Mouse (Mus musculus) heart, embryonic 13.5 days (tissue): ENCODE results near the gene Slc25a54. TPM values are rescaled to one million over a fixed set of nuclear protein-coding genes. Genes with fewer than 3 reads are reported as not detected.

ENCODE experiments used
- ATAC-seq: fragments of 200-750 bp; cut with Nextera tagmentation; 2 replicates; pipeline ENCODE4 v1.8.0; 2017; ENCODE audit warnings: moderate TSS enrichment; ENCODE audit not compliant: insufficient number of reproducible peaks, low FRiP score, low TSS enrichment; ENCODE audit errors: extremely low read depth
- H3K27ac ChIP-seq: fragments of 300-500 bp; sonication (generic); replicated peaks from 2 replicates; pipeline ENCODE4 v1.5.1; 2015; ENCODE audit warnings: moderate library complexity, mild to moderate bottlenecking, inconsistent platforms
- H3K27me3 ChIP-seq: fragments of 300-500 bp; sonication (generic); replicated peaks from 2 replicates; pipeline ENCODE4 v1.6.1; 2015; ENCODE audit warnings: mild to moderate bottlenecking, inconsistent platforms
- H3K36me3 ChIP-seq: fragments of 300-500 bp; sonication (generic); 2 replicates; pipeline ENCODE4 v1.6.1; 2015; ENCODE audit warnings: mild to moderate bottlenecking, inconsistent platforms
- H3K4me1 ChIP-seq: fragments of 300-500 bp; sonication (generic); 2 replicates; pipeline ENCODE4 v1.6.1; 2015; ENCODE audit warnings: inconsistent platforms
- H3K4me2 ChIP-seq: fragments of 300-500 bp; sonication (generic); 2 replicates; pipeline ENCODE4 v1.6.1; 2015; ENCODE audit warnings: inconsistent platforms, mild to moderate bottlenecking, moderate library complexity
- H3K4me3 ChIP-seq: fragments of 300-500 bp; sonication (generic); 2 replicates; pipeline ENCODE4 v1.5.1; 2015; ENCODE audit warnings: moderate library complexity, mild to moderate bottlenecking, inconsistent platforms
- H3K9ac ChIP-seq: fragments of 300-500 bp; sonication (generic); 2 replicates; pipeline ENCODE4 v1.6.1; 2015; ENCODE audit warnings: inconsistent platforms, mild to moderate bottlenecking, moderate library complexity
- H3K9me3 ChIP-seq: fragments of 300-500 bp; sonication (generic); 2 replicates; pipeline ENCODE4 v1.6.1; 2016; ENCODE audit warnings: inconsistent platforms
- WGBS: fragments of 180-500 bp; shearing (Covaris S2); methylation state at CpG from one replicate; pipeline ENCODE4 v1.1.7; 2015; ENCODE audit warnings: mixed read lengths; 5-methylcytosine and 5-hydroxymethylcytosine counted together
- polyA plus RNA-seq: library from polyadenylated mRNA; unstranded; fragments of >200 nt; fragmentation: Nextera tagmentation; extraction: Ambion mirVana; gene quantifications from 2 replicates; pipeline ENCODE4 v1.2.1, GENCODE M21; 2015

The Slc25a54 gene
- polyA plus RNA-seq, 1 experiment from 2014 or later: not detected

- no peaks in the 10 kb centered on the region for H3K27me3 ChIP-seq
These were observed 43.8 kb downstream of the Slc25a54 start for GRCm38 (mm10) chr3:109124091-109124490.

GRCm38 (mm10) chr3:109125531-109125930, 45.3 kb downstream of the Slc25a54 start:
- 43% methylated on average over 6 of the region's 6 CpGs for WGBS
- peak overlapping the region; percentile 24; the same call in 1 of the 2 replicates for H3K4me2 ChIP-seq
- no peak overlapping the region for H3K9ac ChIP-seq
- ATAC-seq: 0 out of 2 replicates have a peak, but pooled peaks have one; percentile 10
- no peak overlapping the region for H3K27ac ChIP-seq
- H3K36me3 ChIP-seq: peaks cover 23% of the 10 kb centered on the region
- H3K27me3 ChIP-seq: no peaks in the 10 kb centered on the region
- peaks cover 43% of the 10 kb centered on the region for H3K4me1 ChIP-seq
- H3K9me3 ChIP-seq: no peaks in the 10 kb centered on the region
- H3K4me3 ChIP-seq: no peak overlapping the region

More at GRCm38 (mm10) chr3:109124091-109124490, 43.8 kb downstream of the Slc25a54 start:
- peaks cover 22% of the 10 kb centered on the region for H3K36me3 ChIP-seq
- H3K4me3 ChIP-seq: peak overlapping the region; percentile 60
- ATAC-seq: no peak
- peaks cover 34% of the 10 kb centered on the region for H3K4me1 ChIP-seq
- peak overlapping the region; percentile 72 for H3K4me2 ChIP-seq
- peak overlapping the region; percentile 82 for H3K27ac ChIP-seq
- no peaks in the 10 kb centered on the region for H3K9me3 ChIP-seq
- H3K9ac ChIP-seq: peak overlapping the region; percentile 89
- WGBS: 18% methylated on average over 4 of the region's 4 CpGs

- H3K9me3 ChIP-seq: peaks cover 9% of the 10 kb centered on the region; the same call in 1 of the 2 replicates
- peaks cover 23% of the 10 kb centered on the region for H3K4me1 ChIP-seq
- no peaks in the 10 kb centered on the region for H3K27me3 ChIP-seq
- peaks cover 63% of the 10 kb centered on the region for H3K36me3 ChIP-seq
- WGBS: 57% methylated on average over 5 of the region's 5 CpGs
- H3K9ac ChIP-seq: no peak overlapping the region
- ATAC-seq: no peak
- H3K4me3 ChIP-seq: no peak overlapping the region
- H3K27ac ChIP-seq: no peak overlapping the region
- no peak overlapping the region for H3K4me2 ChIP-seq
These were observed 49.5 kb downstream of the Slc25a54 start for GRCm38 (mm10) chr3:109129768-109130167.

- peaks cover 61% of the 10 kb centered on the region for H3K36me3 ChIP-seq
- H3K9me3 ChIP-seq: peaks cover 9% of the 10 kb centered on the region; the same call in 1 of the 2 replicates
- WGBS: 84% methylated on average over 4 of the region's 4 CpGs
- peaks cover 9% of the 10 kb centered on the region; the same call in 1 of the 2 replicates for H3K4me1 ChIP-seq
- H3K9ac ChIP-seq: no peak overlapping the region
- no peak overlapping the region for H3K4me2 ChIP-seq
- H3K27me3 ChIP-seq: no peaks in the 10 kb centered on the region
- H3K4me3 ChIP-seq: no peak overlapping the region
- ATAC-seq: no peak
- H3K27ac ChIP-seq: no peak overlapping the region
These were observed 52.7 kb downstream of the Slc25a54 start for GRCm38 (mm10) chr3:109132966-109133365.

- no peak overlapping the region for H3K9ac ChIP-seq
- no peak for ATAC-seq
- H3K36me3 ChIP-seq: peaks cover 60% of the 10 kb centered on the region
- H3K4me3 ChIP-seq: no peak overlapping the region
- peaks cover 9% of the 10 kb centered on the region; the same call in 1 of the 2 replicates for H3K4me1 ChIP-seq
- H3K4me2 ChIP-seq: no peak overlapping the region
- H3K9me3 ChIP-seq: peaks cover 9% of the 10 kb centered on the region; the same call in 1 of the 2 replicates
- no peaks in the 10 kb centered on the region for H3K27me3 ChIP-seq
- WGBS: 94% methylated on average over 15 of the region's 15 CpGs
- H3K27ac ChIP-seq: no peak overlapping the region
These were observed 53.8 kb downstream of the Slc25a54 start for GRCm38 (mm10) chr3:109134036-109134435.

GRCm38 (mm10) chr3:109135352-109135751, 55.1 kb downstream of the Slc25a54 start:
- no peak for ATAC-seq
- Histone ChIP-seq H3K36me3 (peaks cover 55% of the 10 kb centered on the region), H3K4me2 (no peak overlapping the region), H3K4me1 (no peaks in the 10 kb centered on the region), H3K27me3 (no peaks in the 10 kb centered on the region), H3K9me3 (peaks cover 9% of the 10 kb centered on the region; the same call in 1 of the 2 replicates), H3K27ac (no peak overlapping the region), H3K9ac (no peak overlapping the region), H3K4me3 (no peak overlapping the region)
- 68% methylated on average over 1 of the region's 1 CpGs for WGBS

GRCm38 (mm10) chr3:109152561-109152960, 72.3 kb downstream of the Slc25a54 start:
- ATAC-seq: no peak
- H3K27ac ChIP-seq: no peak overlapping the region
- no peaks in the 10 kb centered on the region for H3K4me1 ChIP-seq
- WGBS: 73% methylated on average over 4 of the region's 4 CpGs
- no peak overlapping the region for H3K4me3 ChIP-seq
- H3K9me3 ChIP-seq: no peaks in the 10 kb centered on the region
- H3K27me3 ChIP-seq: no peaks in the 10 kb centered on the region
- no peak overlapping the region for H3K4me2 ChIP-seq
- no peak overlapping the region for H3K9ac ChIP-seq
- peaks cover 22% of the 10 kb centered on the region for H3K36me3 ChIP-seq

- Histone ChIP-seq H3K4me3 (no peak overlapping the region), H3K4me2 (no peak overlapping the region), H3K27ac (no peak overlapping the region), H3K27me3 (no peaks in the 10 kb centered on the region), H3K4me1 (no peaks in the 10 kb centered on the region), H3K9ac (no peak overlapping the region), H3K36me3 (peaks cover 26% of the 10 kb centered on the region), H3K9me3 (no peaks in the 10 kb centered on the region)
- no peak for ATAC-seq
- WGBS: 94% methylated on average over 6 of the region's 6 CpGs
These were observed 73.1 kb downstream of the Slc25a54 start for GRCm38 (mm10) chr3:109153410-109153809.

- WGBS: 74% methylated on average over 4 of the region's 4 CpGs
- peaks cover 46% of the 10 kb centered on the region for H3K36me3 ChIP-seq
- H3K27ac ChIP-seq: no peak overlapping the region
- no peak overlapping the region for H3K4me3 ChIP-seq
- no peaks in the 10 kb centered on the region for H3K4me1 ChIP-seq
- H3K27me3 ChIP-seq: no peaks in the 10 kb centered on the region
- H3K9me3 ChIP-seq: no peaks in the 10 kb centered on the region
- no peak for ATAC-seq
- no peak overlapping the region for H3K4me2 ChIP-seq
- H3K9ac ChIP-seq: no peak overlapping the region
These were observed 75.8 kb downstream of the Slc25a54 start for GRCm38 (mm10) chr3:109155926-109156669.

GRCm38 (mm10) chr3:109157481-109157880, 77.2 kb downstream of the Slc25a54 start:
- Histone ChIP-seq H3K4me3 (no peak overlapping the region), H3K9ac (no peak overlapping the region), H3K9me3 (no peaks in the 10 kb centered on the region), H3K27me3 (no peaks in the 10 kb centered on the region), H3K4me2 (no peak overlapping the region), H3K36me3 (peaks cover 58% of the 10 kb centered on the region), H3K27ac (no peak overlapping the region), H3K4me1 (no peaks in the 10 kb centered on the region)
- no peak for ATAC-seq
- WGBS: 93% methylated on average over 3 of the region's 3 CpGs

- Histone ChIP-seq H3K4me2 (no peak overlapping the region), H3K9ac (no peak overlapping the region), H3K9me3 (no peaks in the 10 kb centered on the region), H3K4me3 (no peak overlapping the region), H3K27me3 (no peaks in the 10 kb centered on the region), H3K27ac (no peak overlapping the region), H3K4me1 (peaks cover 8% of the 10 kb centered on the region; the same call in 1 of the 2 replicates), H3K36me3 (peaks cover 80% of the 10 kb centered on the region)
- WGBS: 82% methylated on average over 2 of the region's 2 CpGs
- no peak for ATAC-seq
These were observed 83.8 kb downstream of the Slc25a54 start for GRCm38 (mm10) chr3:109164088-109164487.

GRCm38 (mm10) chr3:109164644-109165043, 84.4 kb downstream of the Slc25a54 start:
- Histone ChIP-seq H3K36me3 (peaks cover 77% of the 10 kb centered on the region), H3K4me2 (no peak overlapping the region), H3K27ac (no peak overlapping the region), H3K4me1 (peaks cover 8% of the 10 kb centered on the region; the same call in 1 of the 2 replicates), H3K9ac (no peak overlapping the region), H3K27me3 (no peaks in the 10 kb centered on the region), H3K4me3 (no peak overlapping the region), H3K9me3 (no peaks in the 10 kb centered on the region)
- ATAC-seq: no peak
- WGBS: 63% methylated on average over 1 of the region's 1 CpGs
